Mouse (Mus musculus) myocyte (in vitro differentiated cells): Measurements from ENCODE around the gene Clec2e. TPM values are rescaled to one million over a fixed set of nuclear protein-coding genes. Genes with fewer than 3 reads are reported as not detected.
"Not testable (repeated sequence)": the region's sequence is repeated elsewhere in the genome, so short reads cannot be mapped to it uniquely, and the experiment has no call there.

Experiments used
- H3K27me3 ChIP-seq: one replicate; pipeline ENCODE4 v1.6.1; 2011; ENCODE audit not compliant: control insufficient read depth, insufficient read depth, insufficient read length
- H3K36me3 ChIP-seq: one replicate; pipeline ENCODE4 v1.6.1; 2011; ENCODE audit not compliant: control insufficient read depth, insufficient read depth
- H3K4me2 ChIP-seq: one replicate; pipeline ENCODE4 v1.6.1; 2011; ENCODE audit warnings: low read depth, control low read depth
- H3K4me3 ChIP-seq: one replicate; pipeline ENCODE4 v1.5.1; 2011; ENCODE audit warnings: mild to moderate bottlenecking, control low read depth, moderate library complexity
- H3K79me2 ChIP-seq: one replicate; pipeline ENCODE4 v1.6.1; 2011; ENCODE audit not compliant: control insufficient read depth, insufficient read depth
- H3ac ChIP-seq: one replicate; pipeline ENCODE4 v1.6.1; 2011; ENCODE audit not compliant: control insufficient read depth, insufficient read length
- CEBPB ChIP-seq: IDR thresholded peaks from 2 replicates; pipeline ENCODE4 v1.6.1; 2011; ENCODE audit warnings: mild to moderate bottlenecking, moderate library complexity; ENCODE audit not compliant: poor library complexity, insufficient read depth, severe bottlenecking
- E2F4 ChIP-seq: IDR thresholded peaks from one replicate; pipeline ENCODE4 v1.6.1; 2011; ENCODE audit warnings: mild to moderate bottlenecking, control low read depth, moderate library complexity; ENCODE audit not compliant: insufficient read depth
- MAX ChIP-seq: IDR thresholded peaks from one replicate; pipeline ENCODE4 v1.6.1; 2011; ENCODE audit warnings: low read depth, mild to moderate bottlenecking, control low read depth
- MYOD1 ChIP-seq, 3 experiments: IDR thresholded peaks; one replicate each; pipeline ENCODE4 v1.6.1; 2011; ENCODE audit warnings: control low read depth in 2 of 3, low read depth in 2 of 3, mild to moderate bottlenecking in 2 of 3, moderate library complexity in 1 of 3; ENCODE audit not compliant: insufficient read length in 2 of 3, control insufficient read depth in 1 of 3
- MYOG ChIP-seq, 3 experiments: IDR thresholded peaks; one replicate each; pipeline ENCODE4 v1.6.1; 2011; ENCODE audit warnings: control low read depth in 2 of 3, low read depth in 2 of 3, mild to moderate bottlenecking in 2 of 3; ENCODE audit not compliant: insufficient read length in 2 of 3, control insufficient read depth in 1 of 3, insufficient read depth in 1 of 3
- POLR2A ChIP-seq: IDR thresholded peaks from one replicate; pipeline ENCODE4 v1.6.1; 2011; ENCODE audit warnings: low read depth, mild to moderate bottlenecking, control low read depth, moderate library complexity; ENCODE audit not compliant: insufficient read length
- POLR2AphosphoS2 ChIP-seq: IDR thresholded peaks from one replicate; pipeline ENCODE4 v1.6.1; 2011; ENCODE audit warnings: low read depth, control low read depth; ENCODE audit not compliant: insufficient read length
- REST ChIP-seq: IDR thresholded peaks from one replicate; pipeline ENCODE4 v1.6.1; 2011; ENCODE audit warnings: mild to moderate bottlenecking, control low read depth, moderate library complexity; ENCODE audit not compliant: insufficient read depth, insufficient read length
- SRF ChIP-seq: IDR thresholded peaks from one replicate; pipeline ENCODE4 v1.6.1; 2011; ENCODE audit warnings: low read depth; ENCODE audit not compliant: control insufficient read depth, insufficient read length
- TCF12 ChIP-seq: IDR thresholded peaks from one replicate; pipeline ENCODE4 v1.6.1; 2011; ENCODE audit warnings: mild to moderate bottlenecking, control low read depth; ENCODE audit not compliant: poor library complexity, insufficient read depth, severe bottlenecking
- TCF3 ChIP-seq: IDR thresholded peaks from one replicate; pipeline ENCODE4 v1.6.1; 2011; ENCODE audit warnings: low read depth, control low read depth; ENCODE audit not compliant: insufficient read length
- USF1 ChIP-seq: IDR thresholded peaks from one replicate; pipeline ENCODE4 v1.6.1; 2011; ENCODE audit warnings: low read depth, mild to moderate bottlenecking, control low read depth, moderate library complexity
- polyA plus RNA-seq: library from polyadenylated mRNA; unstranded; fragments of >200 nt; fragmentation: generic; extraction: Trizol; gene quantifications from one replicate; pipeline ENCODE4 v1.2.1, GENCODE M21; 2012; ENCODE audit warnings: missing spikeins

Gene Clec2e
- polyA plus RNA-seq, 1 experiment: not detected

- Histone ChIP-seq H3K36me3 (no peaks in the 10 kb centered on the region), H3K4me2 (no peak overlapping the region), H3K4me3 (no peak overlapping the region), H3ac (no peak overlapping the region), H3K79me2 (no peaks in the 10 kb centered on the region), H3K27me3 (no peaks in the 10 kb centered on the region)
- TF ChIP-seq CEBPB (no peak), MYOG (IDR thresholded peaks at IDR 0.05; ENCODE audit: control insufficient read depth in 1 of 3, insufficient read depth in 1 of 3, insufficient read length in 2 of 3, low read depth in 2 of 3) (no peak), TCF12 (no peak), SRF (no peak), MAX (no peak), USF1 (no peak), TCF3 (no peak), POLR2A (no peak), POLR2AphosphoS2 (no peak), REST (no peak), E2F4 (no peak), MYOD1 (IDR thresholded peaks at IDR 0.05; ENCODE audit: control insufficient read depth in 1 of 3, insufficient read length in 2 of 3, low read depth in 2 of 3) (no peak)
These were observed 2.3 kb upstream of the Clec2e start for GRCm38 (mm10) chr6:129102858-129103555.

GRCm38 (mm10) chr6:129101604-129102003 lies 891 bp upstream of the Clec2e start:
- H3ac ChIP-seq: no peak overlapping the region
- H3K27me3 ChIP-seq: no peaks in the 10 kb centered on the region
- TF ChIP-seq POLR2A (no peak), MYOD1 (IDR thresholded peaks at IDR 0.05; ENCODE audit: control insufficient read depth in 1 of 3, insufficient read length in 2 of 3, low read depth in 2 of 3) (no peak), REST (no peak), TCF12 (no peak), POLR2AphosphoS2 (no peak), SRF (no peak)
- no peaks in the 10 kb centered on the region for H3K36me3 ChIP-seq
- no peak overlapping the region for H3K4me2 ChIP-seq
- H3K4me3 ChIP-seq: no peak overlapping the region
- no peaks in the 10 kb centered on the region for H3K79me2 ChIP-seq

GRCm38 (mm10) chr6:129097929-129098328 lies 2.8 kb downstream of the Clec2e start:
- no peaks in the 10 kb centered on the region for H3K79me2 ChIP-seq
- no peak overlapping the region for H3K4me3 ChIP-seq
- H3K27me3 ChIP-seq: no peaks in the 10 kb centered on the region
- H3K36me3 ChIP-seq: no peaks in the 10 kb centered on the region
- no peak overlapping the region for H3K4me2 ChIP-seq
- TF ChIP-seq TCF3 (no peak), POLR2A (no peak), MYOG (IDR thresholded peaks at IDR 0.05; ENCODE audit: control insufficient read depth in 1 of 3, insufficient read depth in 1 of 3, insufficient read length in 2 of 3, low read depth in 2 of 3) (no peak), MAX (no peak), USF1 (no peak), E2F4 (no peak), TCF12 (no peak), CEBPB (no peak), MYOD1 (IDR thresholded peaks at IDR 0.05; ENCODE audit: control insufficient read depth in 1 of 3, insufficient read length in 2 of 3, low read depth in 2 of 3) (no peak), SRF (no peak), POLR2AphosphoS2 (no peak)
- H3ac ChIP-seq: no peak overlapping the region

- Histone ChIP-seq H3K4me3 (no peak overlapping the region), H3K36me3 (no peaks in the 10 kb centered on the region), H3K27me3 (no peaks in the 10 kb centered on the region), H3K4me2 (no peak overlapping the region), H3K79me2 (no peaks in the 10 kb centered on the region), H3ac (no peak overlapping the region)
- TF ChIP-seq MYOD1 (IDR thresholded peaks at IDR 0.05; ENCODE audit: control insufficient read depth in 1 of 3, insufficient read length in 2 of 3, low read depth in 2 of 3) (no peak), CEBPB (no peak), POLR2AphosphoS2 (no peak), SRF (no peak), POLR2A (no peak), REST (no peak), TCF3 (no peak), USF1 (no peak), TCF12 (no peak), MAX (no peak), E2F4 (no peak), MYOG (IDR thresholded peaks at IDR 0.05; ENCODE audit: control insufficient read depth in 1 of 3, insufficient read depth in 1 of 3, insufficient read length in 2 of 3, low read depth in 2 of 3) (no peak)
These were observed 5.5 kb downstream of the Clec2e start for GRCm38 (mm10) chr6:129095166-129095565.

- not testable (repeated sequence) for H3K27me3 ChIP-seq, H3K36me3 ChIP-seq
These were observed 12.1 kb downstream of the Clec2e start for GRCm38 (mm10) chr6:129088596-129088995.

More at GRCm38 (mm10) chr6:129088596-129088995, 12.1 kb downstream of the Clec2e start:
- H3K4me3 ChIP-seq, H3K4me2 ChIP-seq, H3K79me2 ChIP-seq, H3ac ChIP-seq: not testable (repeated sequence)
